ENCODE assay signal across 8 mouse cellular contexts in the genomic region with DNA sequence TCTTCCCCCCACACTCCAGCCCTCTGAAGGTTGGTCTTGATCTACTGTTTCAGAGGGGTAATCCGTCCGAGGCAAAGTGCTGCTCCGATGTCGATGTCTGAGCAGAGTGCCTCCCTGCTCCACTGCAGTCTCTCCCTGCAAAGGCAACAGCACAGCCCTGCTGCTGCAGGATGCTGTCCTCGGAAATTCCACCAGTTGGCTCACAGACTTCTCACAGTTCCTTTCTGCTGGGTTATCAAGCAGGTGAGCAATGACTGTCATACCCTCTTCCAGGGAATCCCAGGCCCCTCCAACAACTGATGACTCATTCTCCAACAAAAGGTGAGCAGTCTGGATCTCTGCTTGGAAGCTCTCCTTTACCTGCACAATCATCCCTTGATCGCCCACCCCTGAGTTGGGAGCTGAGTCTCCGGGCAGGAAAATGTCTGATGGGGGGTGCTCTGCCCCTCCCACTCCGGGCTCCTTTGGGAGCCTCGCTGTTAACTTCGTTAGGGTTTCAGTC.
DNase-seq lines count a peak whose midpoint lies in the region; ATAC-seq and TF ChIP-seq lines count a peak whose summit lies in the region.

No protein-coding gene starts in this region.

- no peaks in the 10 kb centered on the region for H3K27me3 ChIP-seq in hindbrain, embryonic 12.5 days
- H3K27me3 ChIP-seq in midbrain, embryonic 15.5 days (replicated peaks): no peaks in the 10 kb centered on the region
- no peaks in the 10 kb centered on the region for H3K27me3 ChIP-seq in thymus, adult 2 months (ENCODE audit: control insufficient read depth, insufficient read depth, low read length)

- no peaks in the 10 kb centered on the region for H3K9me3 ChIP-seq in hindbrain, embryonic 12.5 days (replicated peaks)
- H3K9me3 ChIP-seq in midbrain, embryonic 15.5 days: no peaks in the 10 kb centered on the region

- intact Hi-C loops in left cerebral cortex, postnatal 10 days (cut with DNase I): loop anchor here (5.0 kb wide), 1 partner anchor 140 kb away; no protein-coding TSS in a partner anchor

- peak; percentile 42; the same call in 1 of the 2 replicates for ATAC-seq in hindbrain, embryonic 12.5 days (ENCODE audit: low FRiP score)
- ATAC-seq in midbrain, embryonic 15.5 days (replicated peaks): peak; percentile 51

- TF ChIP-seq CTCF in thymus, adult 2 months (IDR thresholded peaks at IDR 0.05; ENCODE audit: borderline replicate concordance, control insufficient read depth, extremely low read depth, insufficient read depth, low read length, poor library complexity): no peak

- no peak for TF ChIP-seq POLR2A in thymus, adult 2 months (IDR thresholded peaks at IDR 0.05; ENCODE audit: control insufficient read depth, extremely low read depth, insufficient read depth, low read length, poor library complexity)

- peak overlapping the region; percentile 81 for H3K27ac ChIP-seq in hindbrain, embryonic 12.5 days
- H3K27ac ChIP-seq in midbrain, embryonic 15.5 days: peak overlapping the region; percentile 88
- no peak overlapping the region for H3K27ac ChIP-seq in thymus, adult 2 months (ENCODE audit: control insufficient read depth, insufficient read depth, low read length)

- DNase-seq in left cerebral cortex, adult 11 months (ENCODE audit: low spot score): peak; percentile 29
- no peak for DNase-seq in left cerebral cortex, postnatal 10 days (ENCODE audit: extremely low spot score in 1 of 2, low spot score in 2 of 2)
- peak; percentile 36 to 46 for DNase-seq in cerebellum, postnatal 36 days
- DNase-seq in urinary bladder, postnatal 25 days (ENCODE audit: low spot score): no peak
- DNase-seq in layer of hippocampus, adult 9-10 months (ENCODE audit: low spot score): no peak
- DNase-seq in thymus, adult 2 months: no peak

- no peaks in the 10 kb centered on the region for H3K36me3 ChIP-seq in hindbrain, embryonic 12.5 days
- H3K36me3 ChIP-seq in midbrain, embryonic 15.5 days (replicated peaks): no peaks in the 10 kb centered on the region
- H3K36me3 ChIP-seq in thymus, adult 2 months (ENCODE audit: control insufficient read depth, insufficient read depth, low read length): peaks cover 9% of the 10 kb centered on the region; the same call in 1 of the 2 replicates

- 40% methylated on average over 10 of the region's 10 CpGs for WGBS in hindbrain, embryonic 12.5 days
- WGBS in midbrain, embryonic 15.5 days: 27% methylated on average over 10 of the region's 10 CpGs
- WGBS in thymus, adult 2 months: 95% methylated on average over 10 of the region's 10 CpGs

- peak overlapping the region; percentile 57 for H3K9ac ChIP-seq in hindbrain, embryonic 12.5 days
- peak overlapping the region; percentile 41 for H3K9ac ChIP-seq in midbrain, embryonic 15.5 days

- H3K4me3 ChIP-seq in hindbrain, embryonic 12.5 days: peak overlapping the region; percentile 27
- H3K4me3 ChIP-seq in midbrain, embryonic 15.5 days: peak overlapping the region; percentile 37
- no peak overlapping the region for H3K4me3 ChIP-seq in thymus, adult 2 months (ENCODE audit: control insufficient read depth, insufficient read depth, low read length)

- H3K4me1 ChIP-seq in hindbrain, embryonic 12.5 days: peaks cover 38% of the 10 kb centered on the region
- peaks cover 69% of the 10 kb centered on the region for H3K4me1 ChIP-seq in midbrain, embryonic 15.5 days
- H3K4me1 ChIP-seq in thymus, adult 2 months (replicated peaks; ENCODE audit: control insufficient read depth, insufficient read depth, low read length): peaks cover 2% of the 10 kb centered on the region; the same call in 1 of the 2 replicates

- H3K4me2 ChIP-seq in hindbrain, embryonic 12.5 days (replicated peaks): peak overlapping the region; percentile 52
- H3K4me2 ChIP-seq in midbrain, embryonic 15.5 days: peak overlapping the region; percentile 58

Comparison
In these comparisons a context has a peak if more than half of its experiments do, and no peak if none do; other contexts are left out.
1. DNase-seq: peak in left cerebral cortex, adult 11 months (single experiment) and cerebellum, postnatal 36 days (2 of 2); none in left cerebral cortex, postnatal 10 days (0 of 2), urinary bladder, postnatal 25 days (single experiment), layer of hippocampus, adult 9-10 months (single experiment) and thymus, adult 2 months (single experiment).